Mouse (Mus musculus): ENCODE measurements around the gene Cptp. TPM values are rescaled to one million over a fixed set of nuclear protein-coding genes. Genes with fewer than 3 reads are reported as not detected.

Cptp gene
- total RNA-seq, 2 experiments from 2014 or later: 14.5 to 16.0 TPM

- no peak for DNase-seq
- intact Hi-C loops (cut with DNase I): no loop called here
These were observed 51.7 kb downstream of the Cptp start for GRCm38 (mm10) chr4:155817533-155817932.

Small RNA genes within 50 kb of the gene (microRNA-seq; reads per million reads assigned to microRNA genes)
- 0 reads per million in 2 experiments for gene Gm22991

Other genes starting within 250 kb of the Cptp start
- 10 to 100 TPM; 20.6 to 28.1 TPM for gene Cdk11b, start 244.6 kb downstream of the Cptp start, total RNA-seq (2021)
- gene Gm10563, start 224.0 kb downstream of the Cptp start, total RNA-seq (2021): not detected
- gene Mmp23, start 216.1 kb downstream of the Cptp start, total RNA-seq (2021): 1 to 10 TPM; 2.2 to 3.5 TPM
- 10 to 100 TPM; 13.8 to 15.2 TPM for gene Mib2, start 200.2 kb downstream of the Cptp start, total RNA-seq (2021)
- gene Fndc10, start 175.1 kb downstream of the Cptp start, total RNA-seq (2021): 1 to 10 TPM; 1.2 to 1.3 TPM
- gene Ssu72, start 164.6 kb downstream of the Cptp start, total RNA-seq (2021): 10 to 100 TPM; 32.3 to 34.8 TPM
- under 1 TPM; 0.28 to 0.39 TPM for gene Tmem240, start 134.6 kb downstream of the Cptp start, total RNA-seq (2021)
- gene Atad3a, start 108.3 kb downstream of the Cptp start, total RNA-seq (2021): 10 to 100 TPM; 23.7 to 26.6 TPM
- 1 to 10 TPM; 4.6 to 4.7 TPM for gene Vwa1, start 94.7 kb downstream of the Cptp start, total RNA-seq (2021)
- gene Tmem88b, start 83.6 kb downstream of the Cptp start, total RNA-seq (2021): under 1 TPM; 0.67 to 0.87 TPM
- gene Ankrd65, start 79.0 kb downstream of the Cptp start, total RNA-seq (2021): not detected
- gene Mrpl20, start 66.6 kb downstream of the Cptp start, total RNA-seq (2021): 10 to 100 TPM; 38.3 to 49.1 TPM
- 10 to 100 TPM; 19.7 to 23.7 TPM for gene Ccnl2, start 57.0 kb downstream of the Cptp start, total RNA-seq (2021)
- 10 to 100 TPM; 67.3 to 73.1 TPM for gene Aurkaip1, start 38.2 kb downstream of the Cptp start, total RNA-seq (2021)
- gene Mxra8, start 29.8 kb downstream of the Cptp start, total RNA-seq (2021): 10 to 100 TPM; 29.9 to 32.7 TPM
- gene Dvl1, start 22.0 kb downstream of the Cptp start, total RNA-seq (2021): 100 to 1,000 TPM; 104 to 110 TPM
- gene Tas1r3, start 6.1 kb downstream of the Cptp start, total RNA-seq (2021): under 1 TPM in 1 of 2 experiments, not detected in 1; 0.07 TPM
- 10 to 100 TPM; 11.9 to 15.4 TPM for gene Ints11, start 106 bp upstream of the Cptp start, total RNA-seq (2021)
- gene Pusl1, start 22.3 kb upstream of the Cptp start, total RNA-seq (2021): 10 to 100 TPM; 11.4 to 12.8 TPM
- 1 to 10 TPM; 7.4 to 7.8 TPM for gene Acap3, start 22.4 kb upstream of the Cptp start, total RNA-seq (2021)
- 10 to 100 TPM; 53.3 to 61.5 TPM for gene Ube2j2, start 74.4 kb upstream of the Cptp start, total RNA-seq (2021)
- 10 to 100 TPM; 13.1 to 21.3 TPM for gene C1qtnf12, start 92.9 kb upstream of the Cptp start, total RNA-seq (2021)
- gene B3galt6, start 123.2 kb upstream of the Cptp start, total RNA-seq (2021): 1 to 10 TPM; 1.1 to 1.5 TPM
- gene Sdf4, start 123.4 kb upstream of the Cptp start, total RNA-seq (2021): 10 to 100 TPM; 63.1 to 68.4 TPM
- gene Tnfrsf4, start 144.4 kb upstream of the Cptp start, total RNA-seq (2021): under 1 TPM; 0.59 to 0.94 TPM
- under 1 TPM in 1 of 2 experiments, not detected in 1; 0.48 TPM for gene Tnfrsf18, start 156.7 kb upstream of the Cptp start, total RNA-seq (2021)
- gene Ttll10, start 190.0 kb upstream of the Cptp start, total RNA-seq (2021): not detected
- gene 9430015G10Rik, start 240.5 kb upstream of the Cptp start, total RNA-seq (2021): 1 to 10 TPM; 3.1 to 4.7 TPM